Mouse (Mus musculus): ENCODE measurements around the gene Klf12. TPM values are rescaled to one million over a fixed set of nuclear protein-coding genes. Genes with fewer than 3 reads are reported as not detected.
"Not testable (repeated sequence)": the region's sequence is repeated elsewhere in the genome, so short reads cannot be mapped to it uniquely, and the experiment has no call there.

Gene Klf12
- total RNA-seq, 2 experiments from 2014 or later: 9.6 to 10.2 TPM

DNA sequence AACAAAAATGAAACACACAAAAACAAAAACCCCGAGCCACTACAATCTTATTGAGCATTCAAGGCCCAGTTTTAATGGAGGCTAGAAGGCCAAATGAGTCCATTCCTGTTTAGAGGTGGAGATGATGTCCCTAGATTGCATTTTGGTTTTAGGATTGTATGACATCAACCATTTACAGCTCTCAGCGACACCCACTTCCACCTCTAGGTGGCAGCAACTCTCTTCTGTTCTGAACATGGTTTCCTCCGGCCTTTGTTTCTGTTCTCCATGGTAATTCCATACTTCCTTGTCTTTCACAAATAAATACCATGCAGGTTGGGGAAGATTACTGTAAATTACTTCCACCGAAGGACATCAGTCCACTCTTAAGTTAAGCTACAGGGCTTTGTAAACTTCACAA is 352.6 kb downstream of the Klf12 start:
- intact Hi-C loops (cut with DNase I; ENCODE audit: low total_unique reads): loop anchor here (10.0 kb wide), 2 partner anchors 823 to 1443 kb away; no protein-coding TSS in a partner anchor
- DNase-seq: peak; percentile 55

DNA sequence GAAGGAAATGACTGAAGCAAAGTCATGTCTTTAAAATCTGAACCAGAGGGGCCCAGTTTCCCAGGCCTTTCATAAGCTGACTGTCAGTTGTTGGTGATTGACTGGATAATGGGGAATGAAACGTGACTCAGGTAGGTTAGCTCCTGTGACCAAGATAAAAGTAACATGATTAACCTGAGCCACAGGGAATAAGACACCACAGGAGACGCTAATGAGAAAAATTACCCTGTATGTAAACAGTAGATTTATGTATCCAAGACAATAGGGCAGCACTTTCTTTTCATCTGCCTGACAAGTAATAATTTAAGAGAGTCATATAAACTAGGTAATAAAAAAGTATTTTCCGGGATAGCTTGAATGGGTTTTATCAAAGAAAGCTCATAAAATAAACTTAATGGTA is 372.6 kb downstream of the Klf12 start:
- intact Hi-C loops (cut with DNase I; ENCODE audit: low total_unique reads): no loop called here
- DNase-seq: no peak

GRCm38 (mm10) chr14:99910876-99911275 is 373.6 kb downstream of the Klf12 start:
- peak; percentile 30 for DNase-seq
- intact Hi-C loops (cut with DNase I; ENCODE audit: low total_unique reads): no loop called here

DNA sequence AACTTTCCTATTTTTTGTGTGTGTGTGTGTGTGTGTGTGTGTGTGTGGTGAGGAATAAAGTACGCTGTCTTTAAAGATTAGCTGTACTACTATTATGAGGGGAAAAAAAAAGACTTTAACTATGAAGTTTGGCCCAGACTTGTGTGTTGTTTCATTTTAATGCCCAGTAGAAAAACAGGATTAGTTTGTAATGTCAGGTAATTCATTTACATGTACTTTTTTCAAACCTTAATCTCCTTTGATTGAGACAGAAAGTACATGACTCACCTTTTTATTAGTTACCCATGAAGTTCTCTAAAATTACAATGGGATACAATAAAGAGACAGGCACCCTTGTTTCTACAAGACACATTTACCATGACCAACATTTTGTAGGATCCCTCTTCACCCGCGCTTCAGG is 383.6 kb downstream of the Klf12 start:
- intact Hi-C loops (cut with DNase I; ENCODE audit: low total_unique reads): no loop called here

DNA sequence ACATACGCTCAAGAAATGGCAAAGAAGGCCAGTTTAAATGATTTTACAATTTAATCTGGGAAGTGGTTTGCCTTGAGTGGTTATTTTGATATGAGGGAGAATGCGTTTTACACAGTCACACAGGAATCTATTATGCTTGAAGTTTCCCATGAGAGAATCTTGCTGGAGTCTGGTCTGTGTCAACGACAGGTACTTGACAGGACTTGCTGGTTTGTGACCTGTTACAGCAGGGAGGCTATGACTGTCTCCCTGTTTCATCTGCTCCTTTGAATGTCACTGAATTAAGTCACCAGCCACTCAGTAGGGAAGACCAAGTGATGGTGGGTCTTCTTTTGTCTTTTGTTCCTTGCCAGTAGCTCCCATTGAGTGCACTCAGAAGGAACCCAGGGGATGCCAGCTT is 385.6 kb downstream of the Klf12 start:
- DNase-seq: no peak
- intact Hi-C loops (cut with DNase I; ENCODE audit: low total_unique reads): loop anchor here (5.0 to 10.0 kb wide), 2 partner anchors 604 to 757 kb away; partner anchors contain the start of gene Klf5

More for the DNA sequence above, 383.6 kb downstream of the Klf12 start:
- DNase-seq: no peak

GRCm38 (mm10) chr14:99894708-99895383 is 389.6 kb downstream of the Klf12 start:
- intact Hi-C loops (cut with DNase I; ENCODE audit: low total_unique reads): loop anchor here (5.0 to 10.0 kb wide), 2 partner anchors 600 to 753 kb away; partner anchors contain the start of gene Klf5
- peak; percentile 58 for DNase-seq

- no peak for DNase-seq
- intact Hi-C loops (cut with DNase I; ENCODE audit: low total_unique reads): loop anchor here (10.0 kb wide), 1 partner anchor 599 kb away; the partner anchor contains the start of gene Klf5
Observed at GRCm38 (mm10) chr14:99894062-99894461, 390.4 kb downstream of the Klf12 start.

GRCm38 (mm10) chr14:99886503-99886902 is 398.0 kb downstream of the Klf12 start:
- intact Hi-C loops (cut with DNase I; ENCODE audit: low total_unique reads): no loop called here
- DNase-seq: no peak

DNA sequence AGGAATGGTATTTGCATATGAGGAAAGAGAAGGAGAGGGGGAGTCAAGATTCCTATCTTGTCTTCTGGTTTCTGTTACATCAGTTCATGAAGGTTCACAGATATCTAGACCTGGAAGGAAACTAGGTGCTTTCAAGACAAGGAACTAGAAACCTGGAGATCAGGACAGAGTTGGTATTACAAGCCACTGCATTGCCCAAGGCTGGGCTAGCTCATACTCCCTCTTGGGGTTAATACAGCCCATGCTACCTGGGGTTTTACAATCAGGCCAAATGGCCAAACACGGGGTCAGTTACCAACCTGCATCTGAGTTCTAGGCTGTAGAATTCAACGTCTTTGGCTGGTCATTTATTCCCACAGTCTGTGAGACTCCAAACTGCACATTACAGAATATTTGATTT is 398.9 kb downstream of the Klf12 start:
- intact Hi-C loops (cut with DNase I; ENCODE audit: low total_unique reads): no loop called here

DNA sequence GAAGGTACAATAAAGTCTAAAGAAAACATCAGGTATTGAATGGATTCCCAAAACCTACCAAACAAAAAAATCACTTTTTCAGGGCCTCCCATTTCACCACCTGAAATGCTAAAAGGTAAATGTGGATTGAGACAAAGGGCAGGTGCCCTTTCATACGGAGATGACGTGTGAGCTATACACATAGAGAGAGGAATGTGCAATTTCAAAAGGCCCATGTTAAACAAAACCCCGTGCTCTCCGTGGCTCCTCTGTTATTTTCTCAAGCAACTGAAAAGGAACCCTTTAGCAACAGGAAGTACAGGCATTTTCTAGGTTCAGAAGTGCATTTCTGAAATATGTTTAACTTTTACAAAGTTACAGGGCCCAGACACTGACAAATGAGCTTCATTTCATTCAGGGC is 399.4 kb downstream of the Klf12 start:
- intact Hi-C loops (cut with DNase I; ENCODE audit: low total_unique reads): no loop called here
- no peak for DNase-seq

More for the DNA sequence above, 398.9 kb downstream of the Klf12 start:
- DNase-seq: no peak

DNA sequence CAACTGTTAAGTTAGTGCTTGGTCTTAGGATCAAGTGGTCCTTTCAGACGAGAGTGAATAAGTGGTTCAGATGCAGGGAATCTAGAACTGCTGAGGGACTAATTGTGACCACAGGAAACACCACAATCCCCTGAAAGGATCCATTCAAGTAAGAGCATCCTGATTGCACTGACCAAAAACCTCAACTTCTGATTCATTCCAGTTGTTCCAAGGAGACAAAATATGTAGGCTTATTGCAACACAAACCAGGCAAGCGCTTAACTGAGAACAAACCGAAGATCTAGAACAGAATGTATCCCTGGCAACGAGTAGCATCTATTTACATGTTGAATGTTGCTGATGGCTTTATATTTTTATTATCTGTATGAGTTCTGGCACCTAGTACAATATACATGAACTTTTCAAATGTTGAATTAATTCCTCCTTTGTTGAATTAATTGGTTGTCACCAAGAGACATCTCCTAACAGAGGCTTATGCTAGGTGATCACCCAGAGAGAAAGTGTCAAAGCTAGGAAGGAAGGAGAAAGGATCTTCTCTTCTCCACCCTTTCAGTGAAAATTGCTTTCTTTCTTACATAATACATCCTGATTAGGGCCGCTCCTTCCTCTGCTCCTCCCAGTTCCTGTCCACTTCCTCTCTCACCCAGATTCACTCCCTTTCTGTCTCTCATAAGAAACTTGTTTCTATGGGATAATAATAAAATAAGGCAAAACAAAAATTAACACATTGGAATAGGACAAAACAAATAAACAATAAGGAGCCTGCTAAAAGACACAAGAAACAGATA is 407.5 kb downstream of the Klf12 start:
- intact Hi-C loops (cut with DNase I; ENCODE audit: low total_unique reads): no loop called here
- no peak for DNase-seq

DNA sequence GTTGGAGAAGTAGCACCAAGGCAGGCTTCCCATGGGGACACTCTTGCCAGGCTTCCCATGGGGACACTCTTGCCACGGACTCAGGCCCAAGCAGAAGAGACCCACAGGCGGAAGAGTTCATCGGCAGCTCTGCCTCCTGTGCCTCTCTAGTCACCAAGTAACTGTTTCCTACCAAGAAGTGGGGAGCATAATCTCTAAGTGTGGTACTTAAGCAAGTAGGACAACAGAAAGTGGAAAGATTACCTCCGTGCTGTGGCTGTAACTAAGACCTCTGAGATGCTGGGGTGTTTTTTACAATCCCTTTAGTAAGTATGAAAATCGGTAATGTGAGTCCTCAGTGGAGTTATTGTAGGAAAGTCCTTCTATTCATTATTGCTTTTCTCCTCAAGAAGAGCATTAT is 410.8 kb downstream of the Klf12 start:
- intact Hi-C loops (cut with DNase I; ENCODE audit: low total_unique reads): no loop called here
- DNase-seq: no peak

DNA sequence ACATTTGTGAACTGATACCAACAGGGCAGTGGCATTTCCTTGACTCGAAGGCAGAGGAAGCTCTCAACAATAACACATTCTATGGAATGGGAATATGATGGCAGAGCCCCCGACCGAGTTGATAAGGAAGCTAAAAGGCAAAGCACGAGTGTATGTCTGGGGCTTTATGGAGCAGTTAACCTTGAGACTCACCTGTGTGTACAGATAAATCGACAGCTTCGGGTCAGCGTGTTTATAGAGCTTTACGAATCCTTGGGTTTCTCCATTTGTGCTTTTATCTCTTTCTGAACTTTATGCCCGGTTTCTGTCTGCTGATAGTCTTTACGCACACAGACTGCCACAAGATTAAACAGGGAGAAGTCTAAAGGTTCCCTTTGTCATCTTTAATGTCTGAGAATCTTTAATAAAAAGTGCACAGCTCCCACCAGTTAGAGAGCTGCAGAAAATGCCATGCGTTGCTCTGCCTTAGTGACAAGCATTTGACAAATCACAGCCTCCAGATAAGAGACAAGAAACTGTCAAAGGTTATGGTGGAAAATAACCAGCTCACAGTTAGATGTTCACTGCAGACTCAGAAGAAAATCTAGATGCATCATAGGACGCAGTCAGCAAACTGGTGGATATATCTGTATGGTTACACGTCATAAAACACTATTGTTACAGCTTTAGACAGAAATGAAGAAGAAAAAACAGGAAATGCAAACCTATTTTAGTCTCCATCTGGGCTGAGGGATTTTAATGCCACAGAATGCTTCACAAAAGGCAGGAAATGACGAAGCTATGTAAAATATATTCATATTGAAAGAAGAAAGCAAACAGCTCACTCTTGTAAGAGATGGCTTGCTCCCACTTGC is 428.1 kb downstream of the Klf12 start:
- intact Hi-C loops (cut with DNase I; ENCODE audit: low total_unique reads): no loop called here
- no peak for DNase-seq

DNA sequence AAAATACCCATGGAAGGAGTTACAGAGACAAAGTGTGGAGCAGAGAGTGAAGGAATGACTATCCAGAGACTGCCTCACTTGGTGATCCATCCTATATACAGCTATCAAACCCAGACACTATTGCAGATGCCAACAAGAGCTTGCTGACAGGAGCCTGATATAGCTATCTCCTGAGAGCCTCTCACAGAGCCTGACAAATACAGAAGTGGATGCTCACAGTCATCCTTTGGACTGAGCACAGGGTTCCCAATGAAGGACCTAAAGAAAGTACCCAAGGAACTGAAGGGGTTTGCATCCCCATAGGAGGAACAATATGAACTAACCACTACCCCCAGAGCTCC is 430.0 kb downstream of the Klf12 start:
- intact Hi-C loops (cut with DNase I; ENCODE audit: low total_unique reads); DNase-seq: not testable (repeated sequence)

DNA sequence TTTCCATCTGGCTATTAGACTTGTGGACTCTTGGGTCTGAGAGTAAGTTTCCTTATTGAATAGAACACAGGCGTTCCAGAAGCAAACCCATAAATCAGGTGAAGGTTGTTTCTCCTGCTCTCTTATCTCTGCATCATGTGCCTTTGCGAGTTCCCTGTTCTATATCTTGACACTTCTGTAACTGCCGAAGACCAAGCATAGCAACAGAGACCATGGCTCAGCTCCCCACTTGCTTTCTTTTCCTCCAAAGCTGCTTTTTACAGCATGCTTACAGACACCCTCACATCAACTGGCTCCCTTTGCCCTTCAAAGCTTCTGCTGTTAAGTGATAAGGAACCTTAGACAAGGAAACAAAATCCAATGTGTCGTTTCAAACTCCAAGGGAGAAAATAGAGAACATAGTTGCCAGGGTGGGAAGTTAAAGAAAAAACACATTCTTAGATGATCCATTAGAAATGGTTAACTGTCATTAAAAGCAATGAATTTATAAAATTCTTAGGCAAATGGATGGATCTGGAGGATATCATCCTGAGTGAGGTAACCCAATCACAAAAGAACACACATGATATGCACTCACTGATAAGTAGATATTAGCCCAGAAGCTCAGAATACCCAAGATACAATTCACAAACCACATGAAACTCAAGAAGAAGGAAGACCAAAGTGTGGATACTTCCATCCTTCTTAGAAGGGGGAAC is 430.6 kb downstream of the Klf12 start:
- DNase-seq; intact Hi-C loops (cut with DNase I; ENCODE audit: low total_unique reads): not testable (repeated sequence)

- intact Hi-C loops (cut with DNase I; ENCODE audit: low total_unique reads): no loop called here
- DNase-seq: no peak
Observed at GRCm38 (mm10) chr14:99850350-99850749, 434.1 kb downstream of the Klf12 start.

DNA sequence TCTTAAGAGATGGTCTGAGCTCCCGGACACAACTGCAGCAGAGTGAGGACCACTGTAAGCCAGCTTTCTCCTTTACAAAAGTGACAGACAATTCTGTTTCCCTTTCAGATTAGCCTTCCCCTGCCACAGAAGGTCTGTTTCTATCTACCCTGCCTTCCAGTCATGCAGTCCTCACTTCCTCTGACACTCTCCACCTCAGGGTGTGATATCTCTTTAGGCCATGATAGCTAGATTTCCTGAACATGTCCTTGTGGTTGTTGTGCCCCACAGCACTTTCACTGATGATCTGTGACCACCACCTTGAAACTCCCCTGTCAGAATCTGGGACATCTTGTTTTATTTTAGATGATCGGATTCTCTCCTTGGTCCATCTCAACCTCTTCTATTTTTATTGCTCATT is 437.0 kb downstream of the Klf12 start:
- intact Hi-C loops (cut with DNase I; ENCODE audit: low total_unique reads): no loop called here

GRCm38 (mm10) chr14:99826713-99827112 is 457.8 kb downstream of the Klf12 start:
- DNase-seq: no peak

More for the DNA sequence above, 437.0 kb downstream of the Klf12 start:
- no peak for DNase-seq

More at GRCm38 (mm10) chr14:99826713-99827112, 457.8 kb downstream of the Klf12 start:
- intact Hi-C loops (cut with DNase I; ENCODE audit: low total_unique reads): no loop called here
